Mouse (Mus musculus): ENCODE data around the gene Exosc5. TPM values are rescaled to one million over a fixed set of nuclear protein-coding genes. Genes with fewer than 3 reads are reported as not detected.

The Exosc5 gene
- total and polyA plus RNA-seq, 3 experiments: 105 to 125 (median 123) TPM

DNA sequence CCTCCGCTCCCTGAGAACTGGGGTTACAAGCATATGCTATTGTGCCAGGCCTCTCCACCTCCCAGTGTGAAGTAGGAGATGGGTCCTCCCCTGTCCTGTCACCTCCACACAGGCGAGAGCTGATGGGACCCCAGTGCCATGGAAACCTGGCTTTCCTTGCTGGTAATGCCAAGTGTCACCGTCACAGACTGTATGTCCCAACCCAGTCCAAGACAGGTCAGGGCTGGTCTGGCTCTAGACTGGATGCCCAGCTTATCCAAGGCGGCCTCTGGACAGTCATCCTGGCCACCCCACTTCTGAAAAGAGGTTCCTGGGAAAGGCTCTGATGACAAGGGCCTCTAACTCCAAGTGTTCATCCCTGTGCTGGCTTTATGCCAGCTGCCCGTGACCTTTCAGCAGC is 21.9 kb upstream of the Exosc5 start:
- dilution Hi-C loops (cut with MboI; ENCODE audit: extremely low pct_ligation_motif_present, extremely low pct_unique_long_range_greater_than_20kb, low sequenced_read_pairs) (no loop called here), in situ Hi-C loops (cut with MboI; ENCODE audit: low pct_ligation_motif_present, low pct_unique_long_range_greater_than_20kb, low sequenced_read_pairs) (no loop called here)
- Histone ChIP-seq H3K4me1 (ENCODE audit: control insufficient read depth in 1 of 2, insufficient read depth in 2 of 2) (peaks cover 13 to 32% of the 10 kb centered on the region in 2 experiments), H3K4me2 (ENCODE audit: insufficient read depth, low read depth, poor library complexity, severe bottlenecking) (no peak overlapping the region), H3K36me3 (replicated peaks in 1 of 2; ENCODE audit: control insufficient read depth in 1 of 2, insufficient read depth in 1 of 2, low read length in 1 of 2) (peaks cover 0 to 28% of the 10 kb centered on the region in 2 experiments), H3K9ac (ENCODE audit: insufficient read depth, low read depth) (no peak overlapping the region), H3K27me3 (replicated peaks) (no peaks in the 10 kb centered on the region), H3K27ac (ENCODE audit: insufficient read depth, low read depth) (no peak overlapping the region), H3K4me3 (replicated peaks in 1 of 3; ENCODE audit: low read depth in 2 of 3, low read length in 2 of 3, poor library complexity in 1 of 3) (no peak overlapping the region), H3K79me2 (replicated peaks; ENCODE audit: control insufficient read depth, extremely low read depth, insufficient read depth, poor library complexity, severe bottlenecking) (no peaks in the 10 kb centered on the region), H3K9me3 (replicated peaks; ENCODE audit: low read length) (no peaks in the 10 kb centered on the region)
- DNase-seq (ENCODE audit: extremely low read depth): no peak
- no peak for TF ChIP-seq SMC3 (IDR thresholded peaks at IDR 0.05; ENCODE audit: low read depth, low read length)
- no peak for TF ChIP-seq MAX (IDR thresholded peaks at IDR 0.05; ENCODE audit: low read length)

DNA sequence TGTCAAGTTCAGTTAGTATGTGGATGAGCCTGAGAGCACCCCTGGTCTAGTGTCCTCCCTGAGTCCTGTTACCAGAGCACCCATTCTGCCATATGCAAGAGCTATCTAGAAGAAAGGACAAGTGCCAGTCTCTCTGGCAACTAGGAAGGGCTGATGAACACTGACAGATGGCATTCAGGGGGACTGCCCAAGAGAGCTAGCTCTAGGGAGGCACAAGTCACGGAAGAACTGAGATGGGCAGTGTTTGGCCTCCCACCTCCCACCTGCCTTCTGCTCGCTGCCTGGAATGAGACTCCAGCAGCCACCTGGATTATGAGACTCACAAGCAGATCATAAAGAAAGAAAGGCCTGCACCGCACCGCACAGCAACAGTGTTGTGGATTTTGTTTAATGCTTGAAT is 19.2 kb upstream of the Exosc5 start:
- no peak for TF ChIP-seq MAFK (IDR thresholded peaks at IDR 0.05; ENCODE audit: insufficient replicate concordance, low read length)
- TF ChIP-seq ELF1 (IDR thresholded peaks at IDR 0.05; ENCODE audit: low read depth, low read length): no peak
- no peak for TF ChIP-seq USF1 (IDR thresholded peaks at IDR 0.05; ENCODE audit: low read depth, low read length)
- no peak for TF ChIP-seq CHD1 (IDR thresholded peaks at IDR 0.05; ENCODE audit: low read depth, low read length)
- no peak for TF ChIP-seq EP300 (IDR thresholded peaks at IDR 0.05; ENCODE audit: low read length)
- TF ChIP-seq MAZ (IDR thresholded peaks at IDR 0.05; ENCODE audit: low read depth, low read length): no peak
- no peak for TF ChIP-seq UBTF (IDR thresholded peaks at IDR 0.05; ENCODE audit: low read depth, low read length)
- TF ChIP-seq GABPA (IDR thresholded peaks at IDR 0.05; ENCODE audit: insufficient replicate concordance, low read depth, low read length): no peak
- TF ChIP-seq CHD2 (IDR thresholded peaks at IDR 0.05; ENCODE audit: low read length): no peak
- TF ChIP-seq BHLHE40 (IDR thresholded peaks at IDR 0.05; ENCODE audit: low read depth, low read length): no peak
- no peak for TF ChIP-seq KAT2A (IDR thresholded peaks at IDR 0.05; ENCODE audit: insufficient replicate concordance, low read length)
- no peak for TF ChIP-seq JUND (conservative IDR thresholded peaks at IDR 0.05; ENCODE audit: low read depth, low read length)
- Histone ChIP-seq H3K9me3 (replicated peaks; ENCODE audit: low read length) (no peaks in the 10 kb centered on the region), H3K4me3 (replicated peaks in 1 of 3; ENCODE audit: low read depth in 2 of 3, low read length in 2 of 3, poor library complexity in 1 of 3) (no peak overlapping the region), H3K4me1 (ENCODE audit: control insufficient read depth in 1 of 2, insufficient read depth in 2 of 2) (peaks cover 7 to 16% of the 10 kb centered on the region in 2 experiments), H3K79me2 (replicated peaks; ENCODE audit: control insufficient read depth, extremely low read depth, insufficient read depth, poor library complexity, severe bottlenecking) (no peaks in the 10 kb centered on the region), H3K9ac (ENCODE audit: insufficient read depth, low read depth) (no peak overlapping the region), H3K27ac (ENCODE audit: insufficient read depth, low read depth) (no peak overlapping the region), H3K4me2 (ENCODE audit: insufficient read depth, low read depth, poor library complexity, severe bottlenecking) (no peak overlapping the region), H3K27me3 (replicated peaks) (no peaks in the 10 kb centered on the region), H3K36me3 (replicated peaks in 1 of 2; ENCODE audit: control insufficient read depth in 1 of 2, insufficient read depth in 1 of 2, low read length in 1 of 2) (peaks cover 0 to 22% of the 10 kb centered on the region in 2 experiments)
- no peak for DNase-seq (ENCODE audit: extremely low read depth)
- dilution Hi-C loops (cut with MboI; ENCODE audit: extremely low pct_ligation_motif_present, extremely low pct_unique_long_range_greater_than_20kb, low sequenced_read_pairs): no loop called here
- in situ Hi-C loops (cut with MboI; ENCODE audit: low pct_ligation_motif_present, low pct_unique_long_range_greater_than_20kb, low sequenced_read_pairs): no loop called here

GRCm38 (mm10) chr7:25644136-25644535 is 14.8 kb upstream of the Exosc5 start:
- in situ Hi-C loops (cut with MboI; ENCODE audit: low pct_ligation_motif_present, low pct_unique_long_range_greater_than_20kb, low sequenced_read_pairs) (no loop called here), dilution Hi-C loops (cut with MboI; ENCODE audit: extremely low pct_ligation_motif_present, extremely low pct_unique_long_range_greater_than_20kb, low sequenced_read_pairs) (no loop called here)
- Histone ChIP-seq H3K4me1 (ENCODE audit: control insufficient read depth in 1 of 2, insufficient read depth in 2 of 2) (peaks cover 12 to 33% of the 10 kb centered on the region in 2 experiments), H3K36me3 (replicated peaks in 1 of 2; ENCODE audit: control insufficient read depth in 1 of 2, insufficient read depth in 1 of 2, low read length in 1 of 2) (peaks cover 0 to 14% of the 10 kb centered on the region in 2 experiments), H3K27ac (ENCODE audit: insufficient read depth, low read depth) (no peak overlapping the region), H3K27me3 (replicated peaks) (no peaks in the 10 kb centered on the region), H3K9ac (ENCODE audit: insufficient read depth, low read depth) (no peak overlapping the region), H3K9me3 (replicated peaks; ENCODE audit: low read length) (no peaks in the 10 kb centered on the region), H3K79me2 (replicated peaks; ENCODE audit: control insufficient read depth, extremely low read depth, insufficient read depth, poor library complexity, severe bottlenecking) (no peaks in the 10 kb centered on the region), H3K4me3 (replicated peaks in 1 of 3; ENCODE audit: low read depth in 2 of 3, low read length in 2 of 3, poor library complexity in 1 of 3) (no peak overlapping the region), H3K4me2 (ENCODE audit: insufficient read depth, low read depth, poor library complexity, severe bottlenecking) (no peak overlapping the region)
- no peak for TF ChIP-seq ZMIZ1 (IDR thresholded peaks at IDR 0.05; ENCODE audit: low read depth, low read length)
- no peak for TF ChIP-seq ZNF384 (IDR thresholded peaks at IDR 0.05; ENCODE audit: low read depth, low read length)
- TF ChIP-seq MAZ (IDR thresholded peaks at IDR 0.05; ENCODE audit: low read depth, low read length): no peak
- TF ChIP-seq EP300 (IDR thresholded peaks at IDR 0.05; ENCODE audit: low read length): no peak
- no peak for TF ChIP-seq MYC (IDR thresholded peaks at IDR 0.05; ENCODE audit: low read depth, low read length)
- TF ChIP-seq GABPA (IDR thresholded peaks at IDR 0.05; ENCODE audit: insufficient replicate concordance, low read depth, low read length): no peak
- no peak for TF ChIP-seq POLR2A (IDR thresholded peaks at IDR 0.05; ENCODE audit: low read depth, low read length)
- TF ChIP-seq TCF12 (IDR thresholded peaks at IDR 0.05; ENCODE audit: low read depth, low read length): no peak
- no peak for TF ChIP-seq E2F4 (IDR thresholded peaks at IDR 0.05; ENCODE audit: insufficient replicate concordance, low read depth, low read length)
- no peak for TF ChIP-seq ELF1 (IDR thresholded peaks at IDR 0.05; ENCODE audit: low read depth, low read length)
- no peak for TF ChIP-seq MEF2A (IDR thresholded peaks at IDR 0.05; ENCODE audit: borderline replicate concordance, low read depth, low read length)
- TF ChIP-seq USF2 (conservative IDR thresholded peaks at IDR 0.05; ENCODE audit: low read depth, low read length): no peak
- no peak for TF ChIP-seq MAX (IDR thresholded peaks at IDR 0.05; ENCODE audit: low read length)
- no peak for TF ChIP-seq BHLHE40 (IDR thresholded peaks at IDR 0.05; ENCODE audit: low read depth, low read length)
- TF ChIP-seq ETS1 (conservative IDR thresholded peaks at IDR 0.05; ENCODE audit: low read depth, low read length): no peak
- DNase-seq (ENCODE audit: extremely low read depth): no peak
